Mouse (Mus musculus) stomach, postnatal 0 days (tissue): ENCODE measurements around the gene Vmn1r29.
"Not testable (repeated sequence)": the region's sequence is repeated elsewhere in the genome, so short reads cannot be mapped to it uniquely, and the experiment has no call there.

Experiments used
- CTCF ChIP-seq: IDR thresholded peaks from 2 replicates; pipeline ENCODE4 v1.5.1; 2016; ENCODE audit warnings: antibody characterized with exemption, low read depth, mild to moderate bottlenecking, moderate library complexity
- EP300 ChIP-seq: optimal IDR thresholded peaks from 2 replicates; pipeline ENCODE3; 2016; ENCODE audit warnings: antibody characterized with exemption

DNA sequence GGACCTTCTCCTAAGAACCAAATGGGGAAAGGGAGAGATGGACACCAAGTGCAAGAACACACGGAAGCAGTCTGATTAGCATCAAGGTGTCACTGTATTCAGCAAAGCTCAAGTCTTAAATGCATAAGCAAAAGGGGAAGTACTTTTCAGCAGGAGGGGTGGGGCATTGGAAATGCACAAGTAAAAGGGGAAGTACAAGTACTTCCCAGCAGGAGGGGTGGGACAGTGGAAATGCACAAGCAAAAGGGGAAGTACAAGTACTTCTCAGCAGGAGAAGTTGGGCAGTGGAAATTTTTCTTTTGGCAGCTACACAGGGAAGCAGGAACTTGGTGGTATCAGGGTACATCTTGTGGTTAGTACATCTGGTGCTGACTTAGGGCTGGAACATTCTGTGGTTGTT lies 21.7 kb upstream of the Vmn1r29 start:
- TF ChIP-seq EP300, CTCF: not testable (repeated sequence)
